Mouse (Mus musculus) T-helper 2 cell (primary cell): ENCODE measurements at regions not wholly inside any gene's neighbourhood (a gene's known extent, or its start where the extent isn't known, plus 50 kb on each side); places are given as distances from the start of the nearest gene placed in this dataset.
"Not testable (repeated sequence)": the region's sequence is repeated elsewhere in the genome, so short reads cannot be mapped to it uniquely, and the experiment has no call there.

Experiments
- in situ Hi-C: fragments of 300-600 bp; cut with MboI, MseI; formaldehyde crosslinking; loops from one replicate; pipeline ENCODE4 v1.15.1; 2025; ENCODE audit warnings: high pct_unique_total_duplicates

GRCm38 (mm10) chr8:7323067-7323675 lies 1337.9 kb downstream of the Efnb2 start:
- in situ Hi-C loops, result no loop called here

- in situ Hi-C loops, result no loop called here
These were observed 1338.5 kb downstream of the Efnb2 start for GRCm38 (mm10) chr8:7322376-7323066.

GRCm38 (mm10) chr8:7316806-7317355 lies 1344.2 kb downstream of the Efnb2 start:
- in situ Hi-C loops, result no loop called here

- in situ Hi-C loops, result no loop called here
These were observed 1351.8 kb downstream of the Efnb2 start for GRCm38 (mm10) chr8:7309239-7309638.

GRCm38 (mm10) chr8:7289361-7289760 lies 1371.7 kb downstream of the Efnb2 start:
- in situ Hi-C loops, result no loop called here

GRCm38 (mm10) chr8:7286581-7286980 lies 1374.5 kb downstream of the Efnb2 start:
- in situ Hi-C loops, result no loop called here

GRCm38 (mm10) chr8:7267406-7267805 lies 1393.6 kb downstream of the Efnb2 start:
- in situ Hi-C loops, result no loop called here

- in situ Hi-C loops, result not testable (repeated sequence)
These were observed 1406.7 kb downstream of the Efnb2 start for GRCm38 (mm10) chr8:7254336-7254735.

- in situ Hi-C loops, result no loop called here
These were observed 1420.7 kb downstream of the Efnb2 start for GRCm38 (mm10) chr8:7240321-7240720.

GRCm38 (mm10) chr8:7234006-7234405 lies 1427.0 kb downstream of the Efnb2 start:
- in situ Hi-C loops, result no loop called here

GRCm38 (mm10) chr8:7219300-7219699 lies 1441.7 kb downstream of the Efnb2 start:
- in situ Hi-C loops, result loop anchor here (25.0 kb wide), 1 partner anchor 1768 kb away; no protein-coding TSS in a partner anchor

- in situ Hi-C loops, result loop anchor here (25.0 kb wide), 1 partner anchor 1780 kb away; no protein-coding TSS in a partner anchor
These were observed 1453.9 kb downstream of the Efnb2 start for GRCm38 (mm10) chr8:7207178-7207577.

- in situ Hi-C loops, result loop anchor here (25.0 kb wide), 1 partner anchor 1781 kb away; no protein-coding TSS in a partner anchor
These were observed 1454.4 kb downstream of the Efnb2 start for GRCm38 (mm10) chr8:7206596-7206995.

GRCm38 (mm10) chr8:7205086-7205485 lies 1456.0 kb downstream of the Efnb2 start:
- in situ Hi-C loops, result loop anchor here (25.0 kb wide), 1 partner anchor 1782 kb away; no protein-coding TSS in a partner anchor

GRCm38 (mm10) chr8:7190726-7191125 lies 1470.3 kb downstream of the Efnb2 start:
- in situ Hi-C loops, result loop anchor here (10.0 kb wide), 1 partner anchor 496 kb away; no protein-coding TSS in a partner anchor

- in situ Hi-C loops, result no loop called here
These were observed 1497.7 kb downstream of the Efnb2 start for GRCm38 (mm10) chr8:7163361-7163760.

- in situ Hi-C loops, result no loop called here
These were observed 1529.3 kb downstream of the Efnb2 start for GRCm38 (mm10) chr8:7131746-7132145.

- in situ Hi-C loops, result no loop called here
These were observed 1552.2 kb downstream of the Efnb2 start for GRCm38 (mm10) chr8:7108849-7109248.

GRCm38 (mm10) chr8:7097577-7097976 lies 1563.5 kb downstream of the Efnb2 start:
- in situ Hi-C loops, result no loop called here

GRCm38 (mm10) chr8:7092831-7093230 lies 1568.2 kb downstream of the Efnb2 start:
- in situ Hi-C loops, result no loop called here

- in situ Hi-C loops, result no loop called here
These were observed 1572.9 kb downstream of the Efnb2 start for GRCm38 (mm10) chr8:7088123-7088522.

- in situ Hi-C loops, result no loop called here
These were observed 1600.8 kb downstream of the Efnb2 start for GRCm38 (mm10) chr8:7060255-7060656.
